Mouse (Mus musculus): ENCODE results near the gene Pds5a.

Gene Pds5a

DNA sequence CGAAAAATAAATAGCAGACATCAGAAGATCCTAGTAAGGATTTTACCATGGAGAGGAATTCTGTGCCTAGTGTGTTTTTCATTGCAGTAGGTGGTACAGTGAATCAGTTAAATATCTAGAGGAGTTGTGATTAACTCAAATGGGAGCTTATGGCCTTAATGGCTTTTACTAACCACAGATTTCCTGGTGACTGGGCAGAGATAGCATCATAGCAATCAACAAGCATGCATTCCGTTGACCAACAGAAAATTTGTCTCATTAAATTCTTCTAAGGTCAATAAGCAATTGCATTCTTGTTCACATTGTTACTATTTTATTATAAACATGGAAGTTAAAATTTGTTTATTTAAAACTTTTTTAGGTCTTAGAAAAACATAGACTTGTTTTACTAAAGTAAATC lies 132.6 kb downstream of the Pds5a start:
- no peak for DNase-seq (ENCODE audit: low spot score in 2 of 2)

DNA sequence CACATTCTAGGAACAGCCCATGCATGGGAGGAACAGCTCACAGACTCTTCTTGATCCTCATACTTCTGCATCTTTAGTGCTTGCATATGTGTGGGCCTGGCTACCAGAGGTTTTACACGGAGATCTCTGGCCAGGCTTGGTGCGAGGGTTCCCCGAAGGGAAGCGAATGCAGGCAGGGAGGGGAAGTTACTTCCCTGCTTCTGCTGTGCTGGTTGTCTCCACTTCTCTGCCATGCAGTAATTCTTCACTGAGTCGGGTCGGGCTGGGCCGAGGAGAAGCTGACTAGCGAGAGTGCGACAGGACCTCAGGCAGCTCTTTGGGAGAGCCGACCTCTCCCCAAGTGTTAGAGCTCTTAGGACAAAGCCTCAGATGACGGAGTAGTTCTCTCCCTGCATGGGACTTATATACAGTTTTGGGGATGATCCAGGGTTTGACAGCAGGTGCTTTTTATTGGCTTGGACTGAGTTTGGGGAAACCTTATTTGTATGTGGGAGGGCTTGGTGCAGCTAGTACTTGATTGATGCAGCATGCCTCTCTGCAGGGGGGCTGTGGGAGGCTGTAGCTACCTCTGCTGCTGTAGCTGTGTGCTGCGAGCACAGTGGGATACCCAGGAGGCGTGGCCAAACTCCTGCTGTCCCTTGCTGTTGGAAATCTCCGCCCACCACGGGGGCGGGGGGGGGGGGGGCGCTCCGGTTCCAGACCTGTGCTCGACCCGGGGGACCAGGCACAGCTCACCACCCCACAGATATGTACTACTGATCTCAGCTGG lies 136.8 kb downstream of the Pds5a start:
- no peak for DNase-seq (ENCODE audit: low spot score in 2 of 2)

DNA sequence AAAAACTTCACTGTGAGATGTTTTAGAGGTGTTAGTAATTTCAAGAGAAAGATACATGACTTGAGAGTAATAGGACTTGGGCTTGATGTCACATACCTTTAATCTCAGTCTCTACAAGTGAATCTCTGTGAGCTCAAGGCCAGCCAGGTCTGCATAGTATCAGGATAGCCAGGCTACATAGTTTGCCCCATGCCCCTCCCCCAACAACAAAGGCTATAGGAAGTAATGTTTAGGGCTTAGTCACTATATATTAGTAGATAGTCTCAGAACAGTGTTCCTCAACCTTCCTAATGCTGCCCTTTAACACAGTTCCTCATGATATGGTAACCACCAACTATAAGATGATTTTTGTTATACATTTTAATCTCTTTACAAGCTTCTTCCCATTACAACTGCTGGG lies 141.0 kb downstream of the Pds5a start:
- no peak for DNase-seq (ENCODE audit: low spot score in 2 of 2)

Measured in spleen, postnatal 4 days (tissue).